Mouse (Mus musculus): ENCODE results near the gene Trpm6.
A peak's percentile ranks its signal among the peaks of the same experiment; 100 is the strongest.

Trpm6 gene

GRCm38 (mm10) chr19:18749598-18750339 lies at the start of gene Trpm6:
Trpm6 (plus strand) TSS chr19:18749983.
- DNase-seq (ENCODE audit: extremely low spot score, low spot score) = peak; percentile 39

GRCm38 (mm10) chr19:18708101-18708500 lies 41.7 kb upstream of the Trpm6 start:
- DNase-seq (ENCODE audit: extremely low spot score, low spot score) = no peak

GRCm38 (mm10) chr19:18710903-18711302 lies 38.9 kb upstream of the Trpm6 start:
- no peak for DNase-seq (ENCODE audit: extremely low spot score, low spot score)

- DNase-seq (ENCODE audit: extremely low spot score, low spot score) = no peak
Observed at GRCm38 (mm10) chr19:18711589-18711988, 38.2 kb upstream of the Trpm6 start.

- peak; percentile 19 for DNase-seq (ENCODE audit: extremely low spot score, low spot score)
Observed at GRCm38 (mm10) chr19:18712153-18712865, 37.5 kb upstream of the Trpm6 start.

GRCm38 (mm10) chr19:18712866-18713300 lies 36.9 kb upstream of the Trpm6 start, which contains the start of gene D030056L22Rik:
D030056L22Rik (plus strand) TSS chr19:18713193.
- DNase-seq (ENCODE audit: extremely low spot score, low spot score) = peak; percentile 98

GRCm38 (mm10) chr19:18713357-18713756 lies 36.4 kb upstream of the Trpm6 start:
- peak; percentile 64 for DNase-seq (ENCODE audit: extremely low spot score, low spot score)

GRCm38 (mm10) chr19:18716374-18716773 lies 33.4 kb upstream of the Trpm6 start:
- peak; percentile 55 for DNase-seq (ENCODE audit: extremely low spot score, low spot score)

- no peak for DNase-seq (ENCODE audit: extremely low spot score, low spot score)
Observed at GRCm38 (mm10) chr19:18720337-18720736, 29.4 kb upstream of the Trpm6 start.

- no peak for DNase-seq (ENCODE audit: extremely low spot score, low spot score)
Observed at GRCm38 (mm10) chr19:18725186-18725585, 24.6 kb upstream of the Trpm6 start.

GRCm38 (mm10) chr19:18730255-18730654 lies 19.5 kb upstream of the Trpm6 start:
- DNase-seq (ENCODE audit: extremely low spot score, low spot score) = no peak

- DNase-seq (ENCODE audit: extremely low spot score, low spot score) = no peak
Observed at GRCm38 (mm10) chr19:18731077-18731476, 18.7 kb upstream of the Trpm6 start.

- DNase-seq (ENCODE audit: extremely low spot score, low spot score) = no peak
Observed at GRCm38 (mm10) chr19:18735901-18736300, 13.9 kb upstream of the Trpm6 start.

GRCm38 (mm10) chr19:18739146-18739545 lies 10.6 kb upstream of the Trpm6 start:
- DNase-seq (ENCODE audit: extremely low spot score, low spot score) = no peak

GRCm38 (mm10) chr19:18743946-18744345 lies 5.8 kb upstream of the Trpm6 start:
- no peak for DNase-seq (ENCODE audit: extremely low spot score, low spot score)

- no peak for DNase-seq (ENCODE audit: extremely low spot score, low spot score)
Observed at GRCm38 (mm10) chr19:18746576-18747340, 3.0 kb upstream of the Trpm6 start.

GRCm38 (mm10) chr19:18747379-18747778 lies 2.4 kb upstream of the Trpm6 start:
- DNase-seq (ENCODE audit: extremely low spot score, low spot score) = no peak

- no peak for DNase-seq (ENCODE audit: extremely low spot score, low spot score)
Observed at GRCm38 (mm10) chr19:18757191-18757590, 7.4 kb downstream of the Trpm6 start.

- no peak for DNase-seq (ENCODE audit: extremely low spot score, low spot score)
Observed at GRCm38 (mm10) chr19:18757706-18758105, 7.9 kb downstream of the Trpm6 start.

- DNase-seq (ENCODE audit: extremely low spot score, low spot score) = no peak
Observed at GRCm38 (mm10) chr19:18758269-18758668, 8.5 kb downstream of the Trpm6 start.

- DNase-seq (ENCODE audit: extremely low spot score, low spot score) = no peak
Observed at GRCm38 (mm10) chr19:18758916-18759315, 9.1 kb downstream of the Trpm6 start.

- no peak for DNase-seq (ENCODE audit: extremely low spot score, low spot score)
Observed at GRCm38 (mm10) chr19:18766399-18766798, 16.6 kb downstream of the Trpm6 start.
